Mouse (Mus musculus) right cerebral cortex, postnatal 10 days (tissue): ENCODE measurements at regions not wholly inside any gene's neighbourhood (a gene's known extent, or its start where the extent isn't known, plus 50 kb on each side); places are given as distances from the start of the nearest gene placed in this dataset.

Experiments
- DNase-seq, 2 experiments: peaks; one replicate each; pipeline ENCODE4 v3.0.0; 2021; ENCODE audit warnings: low spot score in 2 of 2

- no peak for DNase-seq
These were observed 2188.6 kb upstream of the Tenm3 start for GRCm38 (mm10) chr8:51032386-51032785.

GRCm38 (mm10) chr8:51010508-51010907, 2166.8 kb upstream of the Tenm3 start:
- DNase-seq = no peak

GRCm38 (mm10) chr8:50967386-50967785, 2123.6 kb upstream of the Tenm3 start:
- peak; percentile 40 to 63 for DNase-seq

- DNase-seq = no peak
These were observed 2073.8 kb upstream of the Tenm3 start for GRCm38 (mm10) chr8:50917540-50917939.

GRCm38 (mm10) chr8:50916733-50917113, 2073.0 kb upstream of the Tenm3 start:
- no peak for DNase-seq

- DNase-seq = peak; percentile 68 to 69
These were observed 2072.4 kb upstream of the Tenm3 start for GRCm38 (mm10) chr8:50915876-50916732.

- peak; percentile 45 to 51 for DNase-seq
These were observed 2071.6 kb upstream of the Tenm3 start for GRCm38 (mm10) chr8:50915259-50915875.

GRCm38 (mm10) chr8:50914615-50915014, 2070.9 kb upstream of the Tenm3 start:
- no peak for DNase-seq

GRCm38 (mm10) chr8:50878198-50878597, 2034.4 kb upstream of the Tenm3 start:
- no peak for DNase-seq
